Mouse (Mus musculus) mouse embryonic stem cell (cell line): ENCODE data around the gene Tle1.

ENCODE experiments used
- in situ Hi-C, 2 experiments: fragments of 300-500 bp; cut with MboI; formaldehyde crosslinking; loops; 1 replicate in 1 of 2; 3 replicates in 1 of 2; pipeline ENCODE4 v1.14.3; 2019 to 2020; ENCODE audit warnings: low sequenced_read_pairs in 2 of 2, low pct_unique_long_range_greater_than_20kb in 1 of 2, mixed read lengths in 1 of 2; ENCODE audit not compliant: unreplicated experiment in 1 of 2

Gene Tle1

GRCm38 (mm10) chr4:72105702-72106101, 95.0 kb downstream of the Tle1 start:
- in situ Hi-C loops = no loop called here

DNA sequence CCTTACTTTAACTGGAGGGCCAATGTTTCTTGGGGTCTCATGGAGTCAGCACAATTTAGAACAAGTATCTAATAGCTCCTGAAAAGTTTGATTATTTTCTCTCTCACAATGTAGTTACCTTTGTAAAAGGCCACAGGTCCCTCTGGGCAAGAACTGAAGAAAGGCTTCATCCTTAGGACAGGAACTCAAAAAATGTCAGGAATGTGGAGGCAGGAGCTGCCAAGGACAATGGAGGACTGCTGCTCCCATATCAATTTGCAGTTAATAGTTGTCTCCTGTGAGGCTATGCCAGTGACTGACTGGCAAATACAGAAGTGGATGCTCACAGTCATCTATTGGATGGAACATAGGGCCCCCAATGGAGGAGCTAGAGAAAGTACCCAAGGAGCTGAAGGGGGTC, 96.5 kb downstream of the Tle1 start:
- in situ Hi-C loops = no loop called here

DNA sequence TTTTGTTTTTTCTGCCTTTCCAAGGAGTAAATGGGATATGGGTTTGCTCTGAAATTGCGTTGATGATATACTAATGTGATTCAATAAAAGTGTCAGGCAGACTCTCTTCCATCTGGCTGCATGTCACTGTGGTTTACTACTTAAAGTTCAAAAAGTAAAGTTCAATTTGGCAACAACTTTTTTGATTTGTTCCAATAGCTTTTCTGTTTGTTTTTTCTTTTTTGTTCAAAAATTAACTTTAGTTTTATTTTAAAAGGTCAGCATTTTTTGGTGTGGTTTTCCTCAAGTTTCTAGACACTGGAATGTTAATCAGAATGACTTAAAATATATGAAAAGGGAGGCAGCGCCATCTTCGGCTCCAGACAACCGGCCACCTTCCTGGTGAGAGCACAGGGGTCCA, 112.9 kb downstream of the Tle1 start:
- in situ Hi-C loops = no loop called here

DNA sequence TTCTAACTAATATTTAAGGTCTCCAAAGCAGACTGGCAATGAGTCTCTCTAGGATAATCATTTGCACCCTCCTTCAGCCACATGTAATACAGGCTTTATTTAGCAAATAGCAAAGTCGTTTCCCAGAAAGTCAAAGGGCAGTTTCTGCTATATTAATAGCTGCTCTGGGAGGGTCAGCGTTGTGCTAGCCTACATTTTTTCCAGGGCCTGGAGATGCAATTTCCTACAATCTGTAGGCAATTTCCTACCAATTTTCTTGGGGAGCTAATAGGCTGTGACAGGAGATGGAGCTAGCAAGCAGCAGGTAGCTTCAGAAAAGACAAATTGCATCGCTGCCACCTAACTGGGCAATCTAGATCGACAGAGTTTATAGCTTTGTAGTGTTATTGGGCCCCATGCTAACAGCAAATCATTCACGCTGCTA, 131.6 kb downstream of the Tle1 start:
- in situ Hi-C loops = no loop called here

DNA sequence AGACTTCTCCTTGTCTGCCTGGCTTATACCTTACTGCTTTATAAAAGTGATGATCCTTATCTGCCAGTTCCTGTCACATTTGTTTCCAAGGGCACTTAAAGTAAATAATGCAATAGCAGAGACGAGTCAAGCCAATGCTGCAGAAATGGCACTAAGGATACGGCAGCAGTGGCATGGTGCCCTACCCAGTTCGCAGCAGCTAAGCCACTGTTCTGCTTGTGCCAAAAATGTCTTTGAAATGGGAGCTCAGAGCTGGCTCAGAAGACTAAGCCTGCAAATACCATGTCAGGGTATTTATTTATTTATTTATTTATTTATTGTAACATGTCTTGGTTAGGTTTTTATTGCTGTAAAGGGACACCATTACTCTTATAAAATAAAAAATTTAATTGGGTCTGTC, 132.8 kb downstream of the Tle1 start:
- in situ Hi-C loops = no loop called here
